8 mouse cellular contexts compared by ENCODE assay signal in the genomic region with DNA sequence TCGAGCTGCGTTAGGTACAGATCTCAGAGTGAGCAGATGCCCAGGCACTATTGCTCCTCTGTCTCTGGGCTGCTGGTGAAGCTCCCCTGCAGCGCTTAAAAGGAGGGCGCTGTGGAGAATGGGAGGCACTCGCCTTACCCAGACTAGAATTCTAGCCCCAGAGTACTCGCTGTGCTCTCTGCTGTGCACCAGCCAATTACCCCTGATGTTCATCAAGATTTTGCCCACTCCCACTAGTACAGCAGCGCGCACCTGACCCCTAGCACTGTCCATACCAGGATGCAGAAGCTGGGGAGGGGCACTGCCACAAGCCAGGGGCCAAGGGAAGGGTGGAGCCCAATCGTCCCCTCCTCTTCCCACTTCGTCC. TPM values are rescaled to one million over a fixed set of nuclear protein-coding genes. Genes with fewer than 3 reads are reported as not detected.
DNase-seq lines count a peak whose midpoint lies in the region; ATAC-seq lines count a peak whose summit lies in the region.

No protein-coding gene starts in this region.

- H3K36me3 ChIP-seq in heart, embryonic 11.5 days (ENCODE audit: control insufficient read depth, insufficient read depth, low read length) = no peaks in the 10 kb centered on the region
- H3K36me3 ChIP-seq in forebrain, embryonic 14.5 days (ENCODE audit: control insufficient read depth, insufficient read depth, low read length) = no peaks in the 10 kb centered on the region
- no peaks in the 10 kb centered on the region for H3K36me3 ChIP-seq in liver, embryonic 16.5 days (ENCODE audit: control insufficient read depth, insufficient read depth)

- H3K9ac ChIP-seq in heart, embryonic 11.5 days (ENCODE audit: low read depth, low read length) = no peak overlapping the region
- H3K9ac ChIP-seq in forebrain, embryonic 14.5 days (ENCODE audit: low read length) = peak overlapping the region; percentile 13; the same call in 1 of the 2 replicates
- H3K9ac ChIP-seq in liver, embryonic 16.5 days (ENCODE audit: low read depth, low read length) = no peak overlapping the region

- H3K4me3 ChIP-seq in heart, embryonic 11.5 days (ENCODE audit: low read depth, low read length) = peak overlapping the region; percentile 10; the same call in 1 of the 2 replicates
- H3K4me3 ChIP-seq in forebrain, embryonic 14.5 days (ENCODE audit: low read depth, low read length) = no peak overlapping the region
- no peak overlapping the region for H3K4me3 ChIP-seq in liver, embryonic 16.5 days (ENCODE audit: low read depth, low read length)

- H3K4me1 ChIP-seq in heart, embryonic 11.5 days (ENCODE audit: control insufficient read depth, insufficient read depth, low read length) = peaks cover 4% of the 10 kb centered on the region; the same call in 1 of the 2 replicates
- H3K4me1 ChIP-seq in forebrain, embryonic 14.5 days (ENCODE audit: control insufficient read depth, insufficient read depth, low read length) = peaks cover 4% of the 10 kb centered on the region; the same call in 1 of the 2 replicates
- H3K4me1 ChIP-seq in liver, embryonic 16.5 days (ENCODE audit: control insufficient read depth, low read depth, low read length) = peaks cover 4% of the 10 kb centered on the region

- H3K27me3 ChIP-seq in heart, embryonic 11.5 days (ENCODE audit: control insufficient read depth, insufficient read depth, low read length) = peaks cover 7% of the 10 kb centered on the region
- H3K27me3 ChIP-seq in forebrain, embryonic 14.5 days (replicated peaks; ENCODE audit: control insufficient read depth, insufficient read depth, low read length) = no peaks in the 10 kb centered on the region
- peaks cover 14% of the 10 kb centered on the region for H3K27me3 ChIP-seq in liver, embryonic 16.5 days (ENCODE audit: control insufficient read depth, insufficient read depth, low read depth, low read length)

- DNase-seq in heart, postnatal 4 days = no peak
- DNase-seq in forebrain, embryonic 14.5 days (ENCODE audit: low spot score) = no peak
- DNase-seq in spleen, postnatal 4 days (ENCODE audit: low spot score in 2 of 2) = no peak
- DNase-seq in frontal cortex, postnatal 14 days (ENCODE audit: low spot score in 2 of 2) = no peak
- no peak for DNase-seq in frontal cortex, postnatal 10 days (ENCODE audit: low spot score in 2 of 2)

- no peak for ATAC-seq in heart, embryonic 11.5 days (replicated peaks; ENCODE audit: insufficient number of reproducible peaks, low FRiP score, low TSS enrichment)
- peak; percentile 32 for ATAC-seq in CD4-positive, CD25-positive, alpha-beta regulatory T cell, adult 4 months
- ATAC-seq in forebrain, embryonic 14.5 days = peak; percentile 68
- ATAC-seq in liver, embryonic 16.5 days (ENCODE audit: low read depth) = peak; percentile 43

- H3K27ac ChIP-seq in heart, embryonic 11.5 days (ENCODE audit: low read depth, low read length) = no peak overlapping the region
- no peak overlapping the region for H3K27ac ChIP-seq in forebrain, embryonic 14.5 days (ENCODE audit: low read depth, low read length)
- no peak overlapping the region for H3K27ac ChIP-seq in liver, embryonic 16.5 days (ENCODE audit: low read length)

- no peaks in the 10 kb centered on the region for H3K9me3 ChIP-seq in heart, embryonic 11.5 days (replicated peaks; ENCODE audit: control insufficient read depth, low read length)
- no peaks in the 10 kb centered on the region for H3K9me3 ChIP-seq in forebrain, embryonic 14.5 days (replicated peaks; ENCODE audit: control insufficient read depth, low read length)
- H3K9me3 ChIP-seq in liver, embryonic 16.5 days (replicated peaks; ENCODE audit: control insufficient read depth, low read length) = no peaks in the 10 kb centered on the region

- 8% methylated on average over 9 of the region's 10 CpGs for WGBS in heart, embryonic 11.5 days (ENCODE audit: insufficient replicate concordance)
- WGBS in forebrain, embryonic 14.5 days = 7% methylated on average over 9 of the region's 10 CpGs
- 9% methylated on average over 9 of the region's 10 CpGs for WGBS in liver, embryonic 16.5 days (ENCODE audit: insufficient replicate concordance)

- peak overlapping the region; percentile 54 for H3K4me2 ChIP-seq in heart, embryonic 11.5 days
- peak overlapping the region; percentile 42 for H3K4me2 ChIP-seq in forebrain, embryonic 14.5 days (ENCODE audit: low read length)
- no peak overlapping the region for H3K4me2 ChIP-seq in liver, embryonic 16.5 days (ENCODE audit: low read depth, low read length)

RNA-seq across cellular contexts. Expression of gene Mob2, which starts 10.3 kb away (rescaled TPM):
- 48.3 and 50.3 TPM in 2 replicates for polyA plus RNA-seq in heart, embryonic 11.5 days (2014; fragmentation: Nextera tagmentation; extraction: Ambion mirVana)
- 10 to 100 TPM; 33.4 to 33.6 TPM for total RNA-seq in heart, postnatal 4 days (2021)
- 10 to 100 TPM; 63.0 to 78.7 TPM for polyA plus RNA-seq in CD4-positive, CD25-positive, alpha-beta regulatory T cell, adult 4 months (2017; shearing (Covaris generic))
- 53.6 and 57.9 TPM in 2 replicates for polyA plus RNA-seq in forebrain, embryonic 14.5 days (2014; fragmentation: Nextera tagmentation; extraction: Ambion mirVana)
- 58.9 and 60.7 TPM in 2 replicates for polyA plus RNA-seq in liver, embryonic 16.5 days (2015; fragmentation: Nextera tagmentation; extraction: Ambion mirVana)

RNA-seq across cellular contexts. Expression of gene Dusp8, which starts 24.4 kb away (rescaled TPM):
- 9.6 and 10.1 TPM in 2 replicates for polyA plus RNA-seq in heart, embryonic 11.5 days (2014; fragmentation: Nextera tagmentation; extraction: Ambion mirVana)
- total RNA-seq in heart, postnatal 4 days (2021) = 10 to 100 TPM; 37.7 to 43.0 TPM
- under 1 TPM in 1 of 2 experiments, not detected in 1; 0.17 TPM for polyA plus RNA-seq in CD4-positive, CD25-positive, alpha-beta regulatory T cell, adult 4 months (2017; shearing (Covaris generic))
- 58.0 and 84.8 TPM in 2 replicates for polyA plus RNA-seq in forebrain, embryonic 14.5 days (2014; fragmentation: Nextera tagmentation; extraction: Ambion mirVana)
- polyA plus RNA-seq in liver, embryonic 16.5 days (2015; fragmentation: Nextera tagmentation; extraction: Ambion mirVana) = 2.8 TPM in 2 replicates

RNA-seq across cellular contexts. Expression of gene Gm45618, which starts 49.3 kb away (rescaled TPM):
- polyA plus RNA-seq in heart, embryonic 11.5 days (2014; fragmentation: Nextera tagmentation; extraction: Ambion mirVana) = not detected in 2 replicates
- not detected for total RNA-seq in heart, postnatal 4 days (2021)
- not detected for polyA plus RNA-seq in CD4-positive, CD25-positive, alpha-beta regulatory T cell, adult 4 months (2017; shearing (Covaris generic))
- polyA plus RNA-seq in forebrain, embryonic 14.5 days (2014; fragmentation: Nextera tagmentation; extraction: Ambion mirVana) = not detected in 2 replicates
- not detected in 2 replicates for polyA plus RNA-seq in liver, embryonic 16.5 days (2015; fragmentation: Nextera tagmentation; extraction: Ambion mirVana)
